Mouse (Mus musculus): ENCODE measurements around the gene Trim31.

Trim31 gene

GRCm38 (mm10) chr17:36947051-36947819 is 49.3 kb downstream of the Trim31 start:
- DNase-seq = peak; percentile 50

GRCm38 (mm10) chr17:36948286-36948685 is 50.4 kb downstream of the Trim31 start:
- no peak for DNase-seq

- DNase-seq = no peak
These were observed 51.3 kb downstream of the Trim31 start for GRCm38 (mm10) chr17:36949265-36949664.

GRCm38 (mm10) chr17:36950981-36951947 is 53.3 kb downstream of the Trim31 start, which contains the start of gene Ppp1r11:
Ppp1r11 (minus strand) TSS chr17:36951741.
- DNase-seq = peak; percentile 98

- DNase-seq = no peak
These were observed 54.7 kb downstream of the Trim31 start for GRCm38 (mm10) chr17:36952631-36953030.

- no peak for DNase-seq
These were observed 55.1 kb downstream of the Trim31 start for GRCm38 (mm10) chr17:36953062-36953461.

- DNase-seq = peak; percentile 97
These were observed 60.3 kb downstream of the Trim31 start, which contains the start of the genes Znrd1 and Znrd1as for GRCm38 (mm10) chr17:36957999-36958743. Znrd1 (minus strand) TSS chr17:36958559. Znrd1as (plus strand) TSS chr17:36958592.

GRCm38 (mm10) chr17:36958884-36959283 is 61.0 kb downstream of the Trim31 start:
- DNase-seq = no peak
